Mouse (Mus musculus) cortical plate, adult 2 months (tissue): ENCODE results near the gene Olfm4. TPM values are rescaled to one million over a fixed set of nuclear protein-coding genes. Genes with fewer than 3 reads are reported as not detected.

ENCODE experiments used
- H3K27ac ChIP-seq: fragments of 200-500 bp; 2 replicates; pipeline ENCODE4 v1.5.1; 2012; ENCODE audit warnings: low read length, control low read depth, inconsistent platforms; ENCODE audit not compliant: insufficient read depth
- H3K4me1 ChIP-seq: fragments of 200-500 bp; 2 replicates; pipeline ENCODE4 v1.6.1; 2011; ENCODE audit warnings: low read length; ENCODE audit not compliant: control insufficient read depth, insufficient read depth
- H3K4me3 ChIP-seq: fragments of 200-500 bp; 2 replicates; pipeline ENCODE4 v1.5.1; 2011; ENCODE audit warnings: mild to moderate bottlenecking, low read length, control low read depth; ENCODE audit not compliant: insufficient read depth
- CTCF ChIP-seq: fragments of 200-500 bp; IDR thresholded peaks from 2 replicates; pipeline ENCODE4 v1.5.1; 2011; ENCODE audit warnings: mild to moderate bottlenecking, control low read depth, low read length; ENCODE audit not compliant: insufficient read depth; ENCODE audit errors: extremely low read depth
- POLR2A ChIP-seq: fragments of 200-500 bp; IDR thresholded peaks from 2 replicates; pipeline ENCODE4 v1.6.1; 2011; ENCODE audit warnings: mild to moderate bottlenecking, low read length, control low read depth; ENCODE audit not compliant: insufficient read depth; ENCODE audit errors: extremely low read depth
- polyA plus RNA-seq: library from polyadenylated mRNA; depleted of rRNA; stranded (reverse); fragments of >200 nt; gene quantifications from 2 replicates; pipeline ENCODE4 v1.2.3, GENCODE M21; 2012; rRNA removed

Gene Olfm4
- polyA plus RNA-seq, 1 experiment = 0.50 TPM

GRCm38 (mm10) chr14:80070580-80070979 is 86.7 kb downstream of the Olfm4 start:
- TF ChIP-seq CTCF (no peak), POLR2A (no peak)
- Histone ChIP-seq H3K27ac (no peak overlapping the region), H3K4me1 (no peaks in the 10 kb centered on the region), H3K4me3 (no peak overlapping the region)

Other genes starting within 250 kb of the Olfm4 start
- 25.3 and 26.5 TPM in 2 replicates for gene Pcdh8, start 212.8 kb upstream of the Olfm4 start, polyA plus RNA-seq